Mouse (Mus musculus) MN1 (cell line): ENCODE results near the gene Metrnl.

Experiments used
- DNase-seq: peaks from one replicate; pipeline ENCODE4 v3.0.0-alpha.2; 2016; ENCODE audit warnings: low spot score

Gene Metrnl

DNA sequence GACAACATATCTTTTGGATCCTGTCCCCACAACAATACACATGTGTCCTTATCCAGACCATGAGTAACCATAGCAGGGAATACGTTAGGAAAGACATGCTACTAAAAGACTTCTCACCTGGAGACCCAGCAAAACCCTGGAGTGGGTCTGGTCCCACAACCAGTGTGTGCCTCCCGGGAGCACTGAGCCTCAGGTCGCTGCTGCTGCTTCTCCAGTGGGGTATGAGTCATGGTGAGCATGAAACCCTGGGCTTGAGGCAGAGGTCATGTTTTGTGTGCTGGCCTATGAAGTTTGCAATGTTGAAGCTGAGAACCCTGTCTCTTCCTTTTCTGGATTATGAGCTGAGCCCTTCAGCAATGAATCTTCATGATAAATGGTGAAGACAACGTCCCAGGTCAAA, 15.3 kb upstream of the Metrnl start:
- no peak for DNase-seq

DNA sequence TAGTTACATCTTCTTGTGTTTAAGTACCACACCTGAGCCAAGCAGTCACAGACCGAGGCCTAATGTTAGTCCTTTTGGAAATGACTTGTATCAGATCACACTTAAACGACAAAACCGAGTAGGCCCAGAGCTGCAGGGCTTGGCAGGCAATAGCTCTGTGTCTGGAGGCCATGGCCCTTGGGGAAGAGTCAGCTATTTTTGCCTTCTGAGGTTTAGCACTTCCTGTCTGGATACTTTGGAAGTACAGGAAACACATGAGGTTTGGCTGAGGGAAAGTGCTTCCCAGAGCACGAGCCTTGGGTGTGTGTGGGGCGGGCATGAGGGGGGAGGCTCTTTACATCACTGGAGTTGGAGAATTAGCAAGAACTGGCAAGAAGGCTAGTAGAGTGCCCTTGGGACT, 14.7 kb upstream of the Metrnl start:
- DNase-seq = no peak

DNA sequence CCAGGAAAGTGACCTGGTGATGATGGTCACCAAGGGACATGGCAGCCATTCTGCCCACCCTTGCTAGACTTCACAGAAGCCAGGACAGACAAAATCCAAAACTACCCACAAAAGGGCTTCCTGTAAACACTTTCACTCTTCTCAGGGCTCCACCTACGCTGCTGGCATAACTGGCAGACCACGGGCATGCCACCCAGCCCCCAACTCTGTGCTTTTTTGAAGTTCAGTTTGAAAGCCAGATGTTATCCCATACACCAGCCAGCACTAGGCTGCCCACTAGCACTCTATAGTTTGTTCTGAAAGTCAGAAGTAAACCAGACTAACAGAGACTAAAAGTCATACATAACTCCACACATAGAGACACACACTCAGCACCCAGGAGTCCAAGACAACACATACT, 13.3 kb upstream of the Metrnl start:
- no peak for DNase-seq

DNA sequence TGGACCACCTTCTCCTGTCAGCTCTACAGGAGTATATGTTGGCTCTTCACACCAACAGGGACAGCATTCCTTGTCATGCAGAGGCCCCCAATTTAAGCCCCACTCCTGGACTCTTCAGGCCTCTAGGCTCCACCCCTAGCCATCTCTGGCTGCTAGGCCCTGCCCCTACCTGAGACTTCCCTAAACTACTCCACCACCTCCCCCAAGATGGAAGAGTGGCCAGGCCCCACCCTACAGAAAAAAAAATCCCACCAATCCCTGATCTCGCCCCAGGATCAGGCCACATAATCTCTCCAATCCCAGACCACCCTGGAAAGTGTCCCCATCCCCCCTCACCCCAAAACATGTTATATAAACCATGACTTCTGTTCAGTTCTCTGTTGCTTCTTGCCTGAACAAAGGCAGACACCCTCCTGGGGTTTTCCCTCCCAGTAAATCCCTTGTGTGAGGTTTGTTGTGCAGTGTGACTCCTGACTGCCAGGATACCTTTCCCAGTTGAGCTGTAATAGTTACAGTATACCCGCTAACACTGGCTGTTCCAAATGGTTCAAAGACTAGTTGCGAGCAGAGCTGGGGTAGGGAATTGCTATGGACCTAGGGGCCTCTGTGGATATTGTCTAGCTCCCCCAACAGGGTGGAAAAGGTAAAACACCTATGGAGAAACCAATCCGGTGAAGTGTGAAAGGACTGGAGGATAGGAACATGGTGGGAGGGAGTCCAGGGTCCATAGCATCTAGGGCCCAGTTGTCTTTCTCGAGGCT, 5.9 kb upstream of the Metrnl start:
- DNase-seq = no peak

DNA sequence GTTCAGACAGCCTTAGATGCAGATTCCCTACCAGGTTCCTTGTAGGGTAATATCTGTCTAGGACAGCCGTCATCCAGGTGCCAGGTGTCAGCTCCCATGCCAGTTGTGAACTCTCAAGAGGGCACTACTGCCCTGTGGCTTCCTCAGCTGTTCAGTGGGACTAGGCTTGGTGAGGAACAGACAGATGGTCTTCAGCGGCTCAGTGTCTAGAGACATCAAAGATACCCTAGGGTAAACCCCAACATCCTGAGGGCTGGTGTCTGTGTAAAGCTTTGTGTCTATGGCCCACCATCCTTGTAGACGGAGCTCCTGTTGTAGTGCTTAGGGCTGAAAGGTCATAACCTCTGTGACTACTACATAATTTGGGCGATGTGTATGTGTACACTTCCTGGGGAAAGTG, 4.1 kb upstream of the Metrnl start:
- no peak for DNase-seq

DNA sequence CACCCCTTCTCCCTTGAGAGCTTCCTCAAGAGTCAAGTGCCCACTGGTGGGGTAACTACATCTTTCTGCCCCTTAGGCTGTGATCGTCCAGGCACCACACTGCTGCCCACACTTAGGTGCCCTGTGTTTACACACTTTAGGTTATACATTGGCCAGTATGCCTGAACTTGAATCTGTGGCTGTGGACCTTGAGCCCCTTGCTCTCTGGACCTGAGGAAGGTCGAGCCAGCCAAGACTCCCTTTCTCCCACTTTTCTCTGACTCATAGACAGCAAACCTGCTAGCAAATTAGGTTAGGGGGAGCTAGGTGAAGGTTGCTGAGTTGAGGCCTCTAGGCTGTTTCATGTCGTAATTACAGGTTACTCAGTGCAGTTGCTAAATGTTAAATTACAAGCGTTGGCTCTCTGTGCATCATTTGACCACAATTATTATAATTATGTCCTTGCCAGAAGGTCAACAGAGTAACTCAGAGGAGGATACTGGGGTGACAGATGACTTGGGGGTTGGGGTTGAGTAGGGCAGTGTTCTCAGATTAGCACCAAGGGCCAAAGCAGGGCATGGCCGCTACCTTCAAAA, 2.9 kb upstream of the Metrnl start:
- DNase-seq = no peak

DNA sequence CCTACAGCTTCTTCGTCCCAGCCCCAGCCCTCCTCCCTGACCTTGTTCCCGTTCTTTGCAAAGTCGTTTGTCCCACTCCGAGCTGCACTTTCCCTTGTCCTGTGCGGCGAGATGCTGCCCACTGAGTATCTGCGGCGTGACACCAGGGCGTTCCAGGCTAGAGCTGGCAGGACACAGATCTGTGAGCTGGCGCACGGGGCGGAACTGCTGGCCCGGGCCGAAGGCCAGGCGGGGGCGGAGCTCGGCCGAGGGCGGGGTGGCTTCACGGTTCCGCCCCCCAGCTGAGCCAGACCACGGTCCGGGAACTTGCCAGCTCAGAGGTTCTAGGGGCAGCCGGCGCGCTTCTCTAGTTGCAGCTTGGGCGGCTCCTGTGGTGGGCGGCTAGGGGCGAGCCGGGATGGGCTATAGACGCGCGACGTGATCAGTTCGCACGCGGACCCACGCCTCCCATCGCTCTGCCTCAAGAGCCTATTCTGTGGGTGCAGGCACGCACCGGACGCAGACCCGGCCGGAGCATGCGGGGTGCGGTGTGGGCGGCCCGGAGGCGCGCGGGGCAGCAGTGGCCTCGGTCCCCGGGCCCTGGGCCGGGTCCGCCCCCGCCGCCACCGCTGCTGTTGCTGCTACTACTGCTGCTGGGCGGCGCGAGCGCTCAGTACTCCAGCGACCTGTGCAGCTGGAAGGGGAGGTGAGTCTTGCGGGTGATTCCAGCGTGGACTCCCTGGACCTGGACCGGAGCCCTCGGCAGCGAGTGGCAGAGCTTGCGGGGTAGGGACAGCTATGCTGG, 959 bp downstream of the Metrnl start:
- peak; percentile 96 for DNase-seq

DNA sequence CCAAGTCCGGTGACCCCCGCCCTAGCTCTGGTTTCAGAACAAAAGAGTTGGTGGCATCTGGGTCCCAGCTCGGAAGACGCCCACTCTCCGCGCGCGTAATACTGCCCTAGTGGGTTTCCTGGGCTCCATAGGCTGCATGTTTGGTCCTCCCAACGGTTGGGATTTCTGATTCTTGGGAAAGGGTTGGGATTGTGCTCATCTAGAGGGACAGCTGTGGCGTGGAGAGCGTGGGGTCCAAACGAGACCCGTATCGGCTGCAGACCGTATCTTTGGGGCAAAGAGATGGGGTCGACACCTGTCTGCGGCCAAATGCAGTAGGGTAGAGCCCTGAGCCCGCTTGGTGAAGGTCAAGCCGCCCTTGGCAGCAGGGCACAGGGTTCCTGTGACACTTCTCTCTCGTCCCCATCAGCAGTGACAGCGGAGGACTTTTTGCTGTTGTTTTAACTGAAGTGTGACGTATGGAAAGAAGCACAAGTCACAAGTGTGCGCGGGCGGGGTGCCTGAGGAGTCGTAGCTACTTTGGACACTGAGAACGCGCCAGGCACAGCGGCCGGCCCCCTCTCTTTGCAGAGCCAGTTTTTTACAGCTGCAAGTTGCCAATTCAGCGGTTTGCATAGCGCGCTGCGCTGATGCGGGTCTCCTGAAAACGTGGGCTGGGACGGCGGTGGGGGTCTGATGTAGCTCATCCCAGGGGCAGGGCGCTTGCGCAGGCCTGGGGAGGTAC, 1.7 kb downstream of the Metrnl start:
- no peak for DNase-seq

DNA sequence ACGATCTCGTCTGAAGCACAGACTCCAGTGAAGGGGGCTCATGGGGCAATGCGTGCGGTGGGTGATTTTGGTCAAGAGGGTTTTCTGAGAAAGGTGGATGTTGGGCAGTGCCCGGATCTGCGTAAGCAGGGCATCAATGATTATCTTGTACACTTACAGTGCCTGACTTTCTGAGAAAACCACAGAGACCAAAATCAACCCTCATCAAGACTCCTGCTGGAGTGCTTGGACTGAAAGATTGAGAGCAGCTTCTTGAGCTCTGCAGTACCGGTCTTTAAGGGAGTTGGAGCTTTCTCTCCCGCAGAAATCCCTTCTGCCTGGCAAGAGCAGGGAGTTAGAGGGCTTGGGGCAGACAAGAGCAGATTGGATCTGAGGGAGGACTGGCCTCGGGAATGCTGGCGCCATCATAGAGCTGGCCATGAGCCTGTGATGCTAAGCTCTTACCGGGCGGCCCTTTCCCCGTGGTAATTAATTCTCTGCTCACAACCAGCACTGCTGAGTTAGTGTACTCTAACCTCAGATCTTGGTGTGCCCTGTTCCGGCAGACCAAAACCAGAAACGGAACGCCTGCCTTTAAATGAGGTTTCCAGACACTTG, 2.4 kb downstream of the Metrnl start:
- no peak for DNase-seq

DNA sequence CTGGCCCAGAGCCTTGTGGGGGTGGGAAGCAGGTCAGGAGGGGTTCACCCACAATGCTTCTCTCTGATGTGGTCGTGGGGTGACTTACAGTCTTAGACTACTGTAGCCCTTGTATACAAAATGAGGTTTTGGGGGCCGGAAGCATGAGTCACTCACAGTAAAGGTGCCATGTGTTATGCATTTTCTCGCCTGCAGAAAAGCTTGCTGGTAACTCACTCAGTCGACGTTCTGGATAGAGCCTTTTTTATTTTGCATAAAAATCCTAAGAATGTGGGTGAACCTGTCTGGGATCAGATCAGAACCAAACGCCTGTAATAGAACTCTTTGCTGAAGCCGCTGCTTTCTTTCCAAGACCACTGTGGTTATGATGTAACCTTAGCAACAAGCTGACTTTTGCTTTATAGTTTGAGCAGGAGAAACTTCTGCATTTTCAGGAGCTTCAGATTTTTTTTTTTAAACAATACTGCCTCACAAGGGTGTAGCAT, 5.2 kb downstream of the Metrnl start:
- no peak for DNase-seq

DNA sequence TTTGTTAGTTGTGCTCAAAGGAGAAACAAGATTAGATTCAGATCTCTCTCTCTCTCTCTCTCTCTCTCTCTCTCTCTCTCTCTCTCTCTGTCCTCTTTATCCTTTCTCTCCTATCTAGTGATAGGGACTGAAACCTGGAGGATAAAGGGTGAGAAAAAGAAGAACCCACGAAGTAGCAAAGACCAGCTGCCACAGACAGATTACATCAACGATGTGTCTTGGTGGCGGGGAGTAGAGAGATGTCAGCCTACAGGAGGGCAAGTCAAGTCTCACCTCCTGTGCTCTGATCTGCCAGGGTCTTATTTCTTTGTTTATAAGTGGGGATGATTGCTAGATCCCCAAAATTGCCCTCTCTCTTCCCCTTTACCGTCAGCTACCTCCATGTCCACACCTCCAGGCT, 7.9 kb downstream of the Metrnl start:
- no peak for DNase-seq

DNA sequence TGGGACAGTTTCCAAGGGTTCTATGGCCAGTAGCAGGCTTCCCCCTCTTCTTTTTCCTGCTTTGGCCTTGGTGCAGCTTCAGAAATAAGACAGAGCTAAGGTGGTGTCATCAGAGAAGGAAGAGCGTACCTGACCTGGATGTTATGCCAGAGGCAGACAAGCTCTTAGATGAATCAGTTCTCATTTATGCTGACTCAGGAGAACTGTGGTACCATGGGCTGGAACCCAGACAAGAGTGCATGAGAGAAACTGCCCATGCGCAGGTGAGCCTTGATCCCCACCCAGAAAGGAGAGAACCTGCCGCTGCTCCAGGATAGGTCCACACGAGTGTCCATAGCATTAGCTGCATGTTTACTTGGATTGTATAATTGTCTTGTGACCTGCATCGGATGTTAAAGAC, 8.9 kb downstream of the Metrnl start:
- no peak for DNase-seq

DNA sequence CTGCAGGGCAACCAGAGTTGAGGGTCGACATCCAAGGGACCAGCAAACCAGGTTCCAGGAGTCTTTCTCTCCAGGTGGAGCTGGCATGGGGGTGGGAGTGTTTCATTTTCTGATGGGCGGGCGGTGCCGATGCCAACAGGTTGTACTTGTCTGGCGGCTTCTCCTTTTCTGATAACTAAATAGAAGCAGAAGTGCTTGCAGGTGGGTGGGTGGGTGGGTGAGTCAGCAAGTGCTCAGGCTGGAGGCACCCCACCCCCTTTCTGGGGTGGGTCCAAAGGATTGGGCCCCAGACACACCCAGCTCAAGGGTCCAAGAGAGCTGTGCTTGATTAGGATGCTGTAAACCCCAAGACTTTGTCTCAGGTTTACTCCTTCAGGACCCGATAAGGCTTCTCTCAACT, 11.6 kb downstream of the Metrnl start:
- DNase-seq = no peak

DNA sequence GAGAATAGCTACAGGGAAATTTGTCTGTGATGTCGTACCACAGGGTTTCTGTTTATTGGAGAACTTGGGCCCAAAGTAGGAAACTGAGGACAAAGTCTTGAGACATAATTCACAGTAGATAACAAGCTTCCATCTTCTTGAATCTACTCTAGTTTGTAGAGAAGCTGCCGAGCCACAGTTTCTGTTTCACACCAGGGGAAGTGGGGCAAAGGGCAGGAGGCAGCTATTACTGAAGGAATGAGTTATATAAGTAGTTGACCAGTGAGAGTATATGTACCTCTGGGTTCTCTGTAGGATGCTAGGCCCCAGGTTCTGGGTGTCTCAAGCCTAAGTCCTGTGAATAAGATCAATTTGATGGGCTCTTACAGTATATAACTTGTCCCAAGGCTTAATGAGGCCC, 12.2 kb downstream of the Metrnl start:
- no peak for DNase-seq

DNA sequence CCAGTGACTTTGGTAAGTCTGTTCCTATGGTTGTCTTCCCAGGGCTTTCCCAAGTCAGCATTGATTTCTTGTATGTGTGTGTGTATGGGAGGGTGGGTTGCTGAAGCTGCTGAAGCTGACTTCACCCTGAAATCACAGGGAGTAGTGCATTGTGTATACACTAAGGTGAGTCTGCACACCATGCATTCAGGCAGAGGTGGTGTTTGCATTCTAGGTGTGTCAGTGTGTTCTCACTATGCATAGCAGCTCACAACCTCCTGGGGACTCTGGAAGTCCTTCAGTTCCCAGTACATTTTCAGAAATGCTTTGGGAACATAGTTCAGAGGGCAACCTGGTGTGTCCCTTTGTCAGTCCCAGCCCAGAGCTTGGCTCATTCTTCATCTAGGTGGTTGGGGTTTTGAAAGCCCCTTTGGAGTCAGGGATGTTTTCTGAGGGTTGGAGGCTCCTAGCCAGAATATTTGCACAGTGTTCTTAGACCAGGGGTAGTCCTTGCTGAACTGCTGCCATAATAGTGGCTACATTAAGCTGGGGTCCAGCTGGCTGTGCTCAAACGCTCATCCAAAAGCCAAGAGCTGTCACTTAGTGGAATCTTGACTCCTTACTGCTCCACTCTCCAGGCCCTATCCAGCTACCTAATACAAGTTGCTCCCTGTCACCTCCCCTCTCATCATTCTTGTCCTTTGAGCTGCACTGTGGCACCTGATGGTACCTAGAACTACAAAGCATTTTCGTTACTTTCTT, 13.6 kb downstream of the Metrnl start:
- no peak for DNase-seq

DNA sequence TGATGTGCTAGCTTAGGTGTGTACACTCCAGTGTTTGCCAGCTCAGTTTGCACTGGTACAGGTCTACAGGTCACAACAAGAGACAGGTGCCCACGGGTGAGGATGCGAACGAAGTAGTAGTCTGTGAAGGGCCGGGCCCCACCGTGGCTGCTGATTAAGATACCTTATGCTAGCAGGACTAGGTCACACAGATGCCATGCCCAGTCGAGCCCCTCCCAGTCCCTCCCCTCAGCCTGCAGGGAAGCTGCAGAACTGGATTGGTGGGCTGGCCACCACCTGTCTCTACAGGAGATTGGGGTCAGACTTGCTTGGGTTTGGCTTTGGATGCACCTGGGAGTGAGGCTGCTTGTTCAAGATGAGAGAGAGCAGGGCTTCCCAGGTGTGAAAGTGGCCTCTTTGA, 16.4 kb downstream of the Metrnl start:
- DNase-seq = no peak

DNA sequence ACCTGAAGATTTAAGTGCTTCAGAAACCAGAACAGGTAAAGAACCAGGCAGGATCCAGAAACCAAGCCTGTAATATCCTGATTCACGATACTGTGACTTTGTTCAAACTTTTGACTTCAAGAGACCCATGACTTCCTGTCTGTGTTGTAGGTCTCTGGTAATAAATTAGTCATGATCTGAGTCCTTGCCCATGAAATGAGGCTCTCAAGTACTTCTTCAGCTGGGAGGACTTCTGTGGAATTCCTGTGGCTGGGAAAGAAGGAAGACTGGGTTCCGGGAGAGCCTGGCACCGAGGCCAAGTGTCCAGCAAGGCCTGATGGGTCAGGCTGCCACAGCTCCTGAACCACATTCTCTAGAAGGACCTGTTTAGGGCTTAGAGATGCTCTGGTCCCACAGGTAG, 19.4 kb downstream of the Metrnl start:
- no peak for DNase-seq

DNA sequence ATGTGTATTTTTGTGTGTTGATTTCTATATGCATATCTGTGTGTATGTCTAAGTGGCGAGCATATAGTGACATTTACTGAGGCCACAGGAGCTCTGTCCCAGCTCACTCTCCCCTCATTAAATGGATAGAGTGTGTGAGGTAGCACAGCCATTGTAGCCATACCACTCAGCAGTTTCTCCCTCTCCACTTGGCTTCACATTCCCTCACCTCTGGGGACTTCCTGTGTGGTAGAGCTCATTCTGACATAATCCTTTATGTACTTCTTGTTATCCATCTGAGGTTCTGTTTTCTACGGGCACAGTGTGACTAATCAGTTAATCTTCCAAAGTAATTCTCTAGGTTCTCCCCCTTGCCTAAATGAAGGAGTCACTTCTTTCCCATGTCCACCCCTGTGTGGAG, 21.1 kb downstream of the Metrnl start:
- no peak for DNase-seq

DNA sequence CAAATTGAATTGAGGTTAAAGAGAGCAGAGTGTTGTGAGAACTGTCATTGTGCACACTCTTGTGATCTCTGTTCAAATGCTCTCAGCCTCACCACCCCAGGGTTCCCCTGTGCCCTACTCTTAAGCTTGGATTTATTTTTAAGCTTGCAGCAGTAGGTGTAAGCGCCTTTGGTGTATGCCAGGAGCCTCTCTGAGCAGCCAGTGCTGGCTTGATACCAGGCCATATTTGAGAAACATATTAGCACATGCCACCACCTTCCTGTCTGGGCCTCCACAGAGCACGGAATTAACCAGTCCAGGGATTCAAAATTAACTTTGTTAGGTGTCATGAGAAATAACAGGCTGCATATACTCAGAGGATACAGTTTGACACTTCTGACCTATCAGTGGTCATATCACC, 25.3 kb downstream of the Metrnl start:
- DNase-seq = no peak

DNA sequence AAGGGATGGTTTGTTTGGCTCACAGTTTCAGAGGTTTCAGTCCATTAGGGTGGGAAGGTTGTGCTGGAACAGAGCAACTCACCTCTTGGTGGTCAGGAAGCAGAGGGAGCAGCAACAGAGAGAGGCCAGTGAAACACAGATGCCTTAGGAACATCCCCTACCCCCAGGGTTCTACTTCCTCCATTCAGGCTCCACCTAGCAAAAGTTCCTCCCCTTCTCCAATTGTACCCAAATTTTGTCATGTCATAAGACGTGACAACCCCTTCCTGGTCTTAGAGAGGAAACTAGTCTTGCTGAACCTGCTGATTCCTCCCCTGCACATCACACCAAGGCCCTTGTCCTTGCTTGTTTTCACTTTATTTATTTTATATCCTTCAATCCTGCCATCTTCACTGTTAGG, 32.8 kb downstream of the Metrnl start:
- DNase-seq = no peak

DNA sequence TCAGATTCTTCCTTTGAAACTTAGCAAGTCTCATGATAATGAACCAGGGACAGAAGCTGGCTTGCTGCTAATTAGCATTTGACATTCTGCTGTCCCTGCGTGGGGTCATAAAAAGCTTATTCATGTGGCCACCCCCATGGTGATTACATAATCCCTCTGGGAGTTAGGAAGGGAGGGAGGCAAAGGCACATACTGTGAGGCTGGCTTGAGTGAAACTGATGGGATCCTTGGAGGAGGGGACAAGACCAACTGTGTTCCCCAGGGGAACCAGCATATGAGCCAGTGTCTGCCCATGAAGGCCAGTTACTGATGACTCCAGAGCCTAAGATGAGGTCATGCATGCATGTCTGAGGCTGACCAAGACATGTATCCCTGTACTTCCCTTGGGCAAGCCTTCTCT, 33.5 kb downstream of the Metrnl start:
- no peak for DNase-seq

DNA sequence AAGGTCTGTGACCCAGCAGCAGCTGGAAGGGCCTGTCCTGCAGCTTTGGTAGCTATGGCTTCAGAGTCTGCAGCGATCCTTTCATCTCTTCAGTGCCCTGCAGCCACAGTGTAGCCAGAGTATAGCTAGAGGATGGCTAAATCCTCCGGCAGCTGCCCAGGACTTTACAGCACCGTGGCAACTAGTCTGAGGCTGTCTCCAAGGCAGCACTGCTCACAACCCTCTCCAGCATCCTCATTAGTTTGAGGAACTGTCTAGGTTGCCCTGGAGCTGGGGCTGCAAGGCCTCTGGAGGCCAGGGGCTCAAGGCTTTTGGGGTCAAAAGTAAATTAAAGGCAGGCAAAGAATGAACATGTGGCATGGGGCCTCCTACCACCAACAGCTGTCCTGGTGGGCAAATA, 37.3 kb downstream of the Metrnl start:
- DNase-seq = no peak
